Mouse (Mus musculus) lung, embryonic 14.5 days (tissue): ENCODE data around the gene Manf. TPM values are rescaled to one million over a fixed set of nuclear protein-coding genes. Genes with fewer than 3 reads are reported as not detected.

Experiments
- ATAC-seq: fragments of 200-750 bp; cut with Nextera tagmentation; 2 replicates; pipeline ENCODE4 v1.8.0; 2017; ENCODE audit warnings: mild to moderate bottlenecking, moderate TSS enrichment, moderate library complexity; ENCODE audit not compliant: insufficient read depth
- DNase-seq: peaks from one replicate; pipeline ENCODE4 v3.0.0-alpha.2; 2015
- H3K27ac ChIP-seq: fragments of 300-500 bp; sonication (generic); 2 replicates; pipeline ENCODE4 v1.5.1; 2014; ENCODE audit warnings: low read depth, mild to moderate bottlenecking, moderate library complexity
- H3K27me3 ChIP-seq: fragments of 300-500 bp; sonication (generic); 2 replicates; pipeline ENCODE4 v1.6.1; 2014; ENCODE audit warnings: low read length, control low read depth; ENCODE audit not compliant: insufficient read depth
- H3K36me3 ChIP-seq: fragments of 300-500 bp; sonication (generic); 2 replicates; pipeline ENCODE4 v1.6.1; 2014; ENCODE audit warnings: control low read depth; ENCODE audit not compliant: insufficient read depth
- H3K4me1 ChIP-seq: fragments of 300-500 bp; sonication (generic); 2 replicates; pipeline ENCODE4 v1.6.1; 2014; ENCODE audit warnings: antibody characterized with exemption, control low read depth; ENCODE audit not compliant: insufficient read depth
- H3K4me2 ChIP-seq: fragments of 300-500 bp; sonication (generic); 2 replicates; pipeline ENCODE4 v1.6.1; 2014; ENCODE audit warnings: mild to moderate bottlenecking
- H3K4me3 ChIP-seq: fragments of 300-500 bp; sonication (generic); 2 replicates; pipeline ENCODE4 v1.5.1; 2014; ENCODE audit warnings: low read depth, low read length
- H3K9ac ChIP-seq: fragments of 300-500 bp; sonication (generic); 2 replicates; pipeline ENCODE4 v1.6.1; 2014
- H3K9me3 ChIP-seq: fragments of 300-500 bp; sonication (generic); 2 replicates; pipeline ENCODE4 v1.6.1; 2016; ENCODE audit warnings: low read depth, low read length, control low read depth
- CTCF ChIP-seq: IDR thresholded peaks from 2 replicates; pipeline ENCODE4 v1.5.1; 2016; ENCODE audit warnings: antibody characterized with exemption, low read depth
- WGBS: fragments of 180-500 bp; shearing (Covaris S2); extraction: QIAGEN DNeasy Blood & Tissue Kit; methylation state at CpG from one replicate; pipeline ENCODE4 v1.1.7; 2014; 5-methylcytosine and 5-hydroxymethylcytosine counted together
- polyA plus RNA-seq: library from polyadenylated mRNA; unstranded; fragments of >200 nt; fragmentation: Nextera tagmentation; extraction: Ambion mirVana; gene quantifications from 2 replicates; pipeline ENCODE4 v1.2.1, GENCODE M21; 2014

The Manf gene
- polyA plus RNA-seq, 1 experiment from 2014 or later, result 246 TPM

GRCm38 (mm10) chr9:106891341-106891741, 438 bp downstream of the Manf start:
- WGBS, result under 1% methylated on average over 17 of the region's 17 CpGs
- DNase-seq, result peak; percentile 52
- TF ChIP-seq CTCF, result no peak

GRCm38 (mm10) chr9:106890496-106891240, 1.1 kb downstream of the Manf start:
- Histone ChIP-seq H3K9me3 (no peaks in the 10 kb centered on the region), H3K4me3 (peak overlapping the region; percentile 94), H3K27ac (no peak overlapping the region), H3K9ac (peak overlapping the region; percentile 93), H3K4me1 (no peaks in the 10 kb centered on the region; the same call in 1 of the 2 replicates), H3K36me3 (peaks cover 38% of the 10 kb centered on the region), H3K27me3 (no peaks in the 10 kb centered on the region), H3K4me2 (peak overlapping the region; percentile 69)
- 64% methylated on average over 8 of the region's 8 CpGs for WGBS
- no peak for TF ChIP-seq CTCF
- DNase-seq, result peak; percentile 3
- no peak for ATAC-seq

More at GRCm38 (mm10) chr9:106891341-106891741, 438 bp downstream of the Manf start:
- ATAC-seq, result no peak
- H3K36me3 ChIP-seq, result peaks cover 38% of the 10 kb centered on the region
- H3K9ac ChIP-seq, result peak overlapping the region; percentile 93
- peak overlapping the region; percentile 91 for H3K27ac ChIP-seq
- no peaks in the 10 kb centered on the region for H3K27me3 ChIP-seq
- H3K4me1 ChIP-seq, result no peaks in the 10 kb centered on the region; the same call in 1 of the 2 replicates
- H3K9me3 ChIP-seq, result no peaks in the 10 kb centered on the region
- peak overlapping the region; percentile 69 for H3K4me2 ChIP-seq
- H3K4me3 ChIP-seq, result peak overlapping the region; percentile 94

- no peak for ATAC-seq
- peaks cover 5% of the 10 kb centered on the region; the same call in 1 of the 2 replicates for H3K4me1 ChIP-seq
- H3K4me3 ChIP-seq, result no peak overlapping the region
- no peak overlapping the region for H3K9ac ChIP-seq
- whole genome bisulfite sequencing, result 67% methylated on average over 9 of the region's 9 CpGs
- no peak overlapping the region for H3K27ac ChIP-seq
- no peaks in the 10 kb centered on the region for H3K27me3 ChIP-seq
- H3K9me3 ChIP-seq, result no peaks in the 10 kb centered on the region
- peaks cover 50% of the 10 kb centered on the region for H3K36me3 ChIP-seq
- TF ChIP-seq CTCF, result no peak
- H3K4me2 ChIP-seq, result no peak overlapping the region
- DNase-seq, result no peak
Measured at GRCm38 (mm10) chr9:106889321-106889720, 2.5 kb downstream of the Manf start.

- Histone ChIP-seq H3K4me2 (peak overlapping the region; percentile 53), H3K27me3 (no peaks in the 10 kb centered on the region), H3K4me3 (no peak overlapping the region), H3K4me1 (peaks cover 8% of the 10 kb centered on the region; the same call in 1 of the 2 replicates), H3K36me3 (peaks cover 57% of the 10 kb centered on the region), H3K27ac (no peak overlapping the region), H3K9ac (no peak overlapping the region), H3K9me3 (no peaks in the 10 kb centered on the region)
- 93% methylated on average over 3 of the region's 3 CpGs for WGBS
- no peak for TF ChIP-seq CTCF
- ATAC-seq (no peak), DNase-seq (no peak)
Measured at GRCm38 (mm10) chr9:106888346-106888745, 3.4 kb downstream of the Manf start.

GRCm38 (mm10) chr9:106886828-106887702, 4.7 kb downstream of the Manf start, which contains the start of gene Rbm15b:
Gene Rbm15b, minus strand, starts transcription at chr9:106887428.
- Histone ChIP-seq H3K4me3 (peak within 1 kb of the TSS; percentile 91), H3K9me3 (no peaks in the 10 kb centered on the region), H3K9ac (peak within 1 kb of the TSS; percentile 96), H3K4me1 (peaks cover 8% of the 10 kb centered on the region; the same call in 1 of the 2 replicates), H3K27ac (peak within 1 kb of the TSS; percentile 90), H3K36me3 (peaks cover 70% of the 10 kb centered on the region), H3K4me2 (peak within 1 kb of the TSS; percentile 98), H3K27me3 (no peaks in the 10 kb centered on the region)
- DNase-seq (peak; percentile 100), ATAC-seq (peak; percentile 48)
- 2% methylated on average over 85 of the region's 101 CpGs for WGBS
- TF ChIP-seq CTCF, result peak; percentile 69

- no peak; the same call in 1 of the 2 replicates for ATAC-seq
Measured at GRCm38 (mm10) chr9:106885901-106886731, 5.7 kb downstream of the Manf start.

More at GRCm38 (mm10) chr9:106885901-106886731, 5.7 kb downstream of the Manf start:
- under 1% methylated on average over 92 of the region's 107 CpGs for WGBS
- Histone ChIP-seq H3K4me2 (peak overlapping the region; percentile 98), H3K27ac (peak overlapping the region; percentile 90), H3K9me3 (no peaks in the 10 kb centered on the region), H3K9ac (peak overlapping the region; percentile 96), H3K36me3 (peaks cover 79% of the 10 kb centered on the region), H3K4me1 (peaks cover 8% of the 10 kb centered on the region; the same call in 1 of the 2 replicates), H3K4me3 (peak overlapping the region; percentile 91), H3K27me3 (no peaks in the 10 kb centered on the region)
- DNase-seq, result peak; percentile 62
- no peak for TF ChIP-seq CTCF
